Comparison of ENCODE assay signal across 11 mouse cellular contexts in genomic region chr4:153603056-153603840, GRCm38 (mm10).
DNase-seq lines count a peak whose midpoint lies in the region.
"Had no signal": no experiment of that assay in that cellular context is flagged by ENCODE, and none has a peak within 500 bp of the region (broad histone marks: within the 10 kb centered on the region; RNA-seq: fewer than 3 reads in every experiment).

No protein-coding gene starts in this region.

- intact Hi-C loops in gastrocnemius, postnatal 36 days (cut with DNase I), result no loop called here
- intact Hi-C loops in heart, postnatal 36 days (cut with DNase I), result no loop called here
- intact Hi-C loops in heart, postnatal 25 days (cut with DNase I), result no loop called here

- DNase-seq in adrenal gland, adult 2 months, result peak; percentile 15
- no peak for DNase-seq in adrenal gland, postnatal 4 days (ENCODE audit: low spot score in 2 of 2)
- DNase-seq in gastrocnemius, postnatal 10 days, result peak; percentile 21
- DNase-seq in gastrocnemius, postnatal 36 days, result no peak
- DNase-seq in heart, postnatal 36 days, result peak; percentile 4 to 14
- no peak for DNase-seq in heart, postnatal 25 days (ENCODE audit: low spot score)
- DNase-seq in R1 (ENCODE audit: low read depth, low spot score), result peak; percentile 35
- DNase-seq in Muller cell, postnatal 12 days (ENCODE audit: inconsistent ontology term), result no peak
- DNase-seq: kidney, adult 8-10 months; liver; thymus, postnatal 14 days had no signal

Comparison
In these comparisons a context has a peak if more than half of its experiments do, and no peak if none do; other contexts are left out.
1. DNase-seq: peak in adrenal gland, adult 2 months (single experiment), gastrocnemius, postnatal 10 days (single experiment), heart, postnatal 36 days (2 of 2) and R1 (single experiment); none in adrenal gland, postnatal 4 days (0 of 2), gastrocnemius, postnatal 36 days (0 of 2), heart, postnatal 25 days (single experiment) and Muller cell, postnatal 12 days (single experiment).